Mouse (Mus musculus): ENCODE measurements around the gene Tnfsf13. TPM values are rescaled to one million over a fixed set of nuclear protein-coding genes. Genes with fewer than 3 reads are reported as not detected.
"Not testable (repeated sequence)": the region's sequence is repeated elsewhere in the genome, so short reads cannot be mapped to it uniquely, and the experiment has no call there.

The Tnfsf13 gene
- total RNA-seq, 4 experiments from 2014 or later = 2.9 to 3.8 (median 3.2) TPM

DNA sequence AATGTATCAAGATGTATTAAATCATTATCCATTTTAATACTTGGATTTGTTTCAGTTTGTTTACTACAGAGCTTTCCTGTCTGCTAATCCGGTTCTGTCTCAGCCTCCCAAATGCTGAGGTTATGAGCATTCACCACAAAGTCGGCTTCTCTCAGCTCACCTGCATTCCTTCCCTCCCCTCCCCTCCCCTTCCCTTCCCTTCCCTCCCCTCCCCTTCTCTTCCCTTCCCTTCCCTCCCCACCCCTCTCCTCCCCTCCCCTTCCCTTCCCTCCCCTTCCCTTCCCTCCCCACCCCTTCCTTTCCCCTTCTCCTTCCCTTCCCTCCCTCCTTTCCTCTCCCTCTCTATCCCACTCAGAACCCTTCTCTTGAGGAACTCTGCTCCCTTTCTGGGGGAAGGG is 19.0 kb upstream of the Tnfsf13 start:
- DNase-seq (ENCODE audit: low spot score in 2 of 2) = no peak

GRCm38 (mm10) chr11:69703814-69704612 is 18.4 kb upstream of the Tnfsf13 start:
- DNase-seq (ENCODE audit: low spot score in 2 of 2) = no peak

DNA sequence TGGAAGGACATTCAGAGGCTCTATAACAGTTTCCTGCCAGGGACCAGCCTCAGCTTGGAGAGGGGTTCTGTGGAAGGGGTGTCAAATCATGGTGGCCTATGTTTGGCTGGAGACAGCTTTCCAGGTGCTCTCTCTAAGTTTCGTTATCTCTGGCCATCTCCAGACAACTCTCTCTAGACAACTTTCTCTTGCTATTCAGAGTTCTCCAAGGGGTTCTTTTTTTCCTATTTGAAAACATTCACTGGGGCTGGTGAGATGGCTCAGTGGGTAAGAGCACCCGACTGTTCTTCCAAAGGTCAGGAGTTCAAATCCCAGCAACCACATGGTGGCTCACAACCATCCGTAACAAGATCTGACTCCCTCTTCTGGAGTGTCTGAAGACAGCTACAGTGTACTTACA is 17.8 kb upstream of the Tnfsf13 start:
- not testable (repeated sequence) for DNase-seq (ENCODE audit: low spot score in 2 of 2)

GRCm38 (mm10) chr11:69702886-69703285 is 17.3 kb upstream of the Tnfsf13 start:
- not testable (repeated sequence) for DNase-seq (ENCODE audit: low spot score in 2 of 2)

DNA sequence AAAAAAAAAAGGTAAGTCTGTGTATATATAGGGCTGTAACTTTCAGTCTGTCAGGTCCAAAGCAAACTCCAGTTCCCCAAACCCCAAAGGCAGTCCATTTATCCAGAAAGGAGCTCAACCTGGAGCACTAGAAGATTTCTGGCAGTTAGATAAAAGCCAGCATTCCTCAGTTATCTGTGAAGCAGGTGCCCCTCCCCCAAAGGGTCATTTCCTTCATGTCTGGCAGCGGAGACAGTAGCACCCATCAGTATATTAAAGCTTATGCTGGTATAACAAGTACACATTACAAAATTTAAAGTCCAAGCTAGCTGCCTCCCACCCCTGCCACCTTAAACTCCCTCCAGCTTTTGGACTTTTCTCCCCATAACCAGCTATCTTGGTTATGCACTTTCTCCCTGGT is 14.0 kb upstream of the Tnfsf13 start:
- no peak for DNase-seq (ENCODE audit: low spot score in 2 of 2)

- DNase-seq (ENCODE audit: low spot score in 2 of 2) = no peak
These were observed 13.0 kb upstream of the Tnfsf13 start for GRCm38 (mm10) chr11:69698574-69698973.

GRCm38 (mm10) chr11:69697396-69697795 is 11.8 kb upstream of the Tnfsf13 start:
- DNase-seq (ENCODE audit: low spot score in 2 of 2) = no peak

GRCm38 (mm10) chr11:69695361-69696181 is 10.0 kb upstream of the Tnfsf13 start, which contains the start of the genes Tnfsf12 and Tnfsfm13:
TSS of gene Tnfsf12 (minus strand) at chr11:69695849.
TSS of gene Tnfsfm13 (minus strand) at chr11:69696098.
- DNase-seq (ENCODE audit: low spot score in 2 of 2) = no peak

- DNase-seq (ENCODE audit: low spot score in 2 of 2) = no peak
These were observed 9.4 kb upstream of the Tnfsf13 start for GRCm38 (mm10) chr11:69695046-69695360.

GRCm38 (mm10) chr11:69693421-69693965 is 7.9 kb upstream of the Tnfsf13 start:
- no peak for DNase-seq (ENCODE audit: low spot score in 2 of 2)

DNA sequence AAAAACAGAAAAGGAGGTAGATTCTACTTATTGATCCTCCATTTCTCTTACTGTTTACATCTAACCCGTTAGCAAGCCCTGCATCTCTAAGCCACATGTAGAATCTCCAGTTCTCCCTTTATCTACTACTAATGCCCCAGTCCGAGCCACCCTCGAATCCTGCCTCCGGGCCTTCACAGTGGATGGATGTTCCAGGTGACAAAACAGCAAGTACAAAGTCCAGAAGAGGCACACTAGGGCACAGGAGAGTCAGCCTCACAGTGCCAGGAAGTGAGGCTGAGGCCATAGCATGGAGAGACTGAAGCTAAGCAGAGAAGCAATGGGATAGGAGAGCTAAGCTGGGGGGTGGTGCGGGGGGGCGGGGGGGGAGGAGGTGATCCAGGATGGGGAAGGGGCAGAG is 7.3 kb upstream of the Tnfsf13 start:
- DNase-seq (ENCODE audit: low spot score in 2 of 2) = no peak

DNA sequence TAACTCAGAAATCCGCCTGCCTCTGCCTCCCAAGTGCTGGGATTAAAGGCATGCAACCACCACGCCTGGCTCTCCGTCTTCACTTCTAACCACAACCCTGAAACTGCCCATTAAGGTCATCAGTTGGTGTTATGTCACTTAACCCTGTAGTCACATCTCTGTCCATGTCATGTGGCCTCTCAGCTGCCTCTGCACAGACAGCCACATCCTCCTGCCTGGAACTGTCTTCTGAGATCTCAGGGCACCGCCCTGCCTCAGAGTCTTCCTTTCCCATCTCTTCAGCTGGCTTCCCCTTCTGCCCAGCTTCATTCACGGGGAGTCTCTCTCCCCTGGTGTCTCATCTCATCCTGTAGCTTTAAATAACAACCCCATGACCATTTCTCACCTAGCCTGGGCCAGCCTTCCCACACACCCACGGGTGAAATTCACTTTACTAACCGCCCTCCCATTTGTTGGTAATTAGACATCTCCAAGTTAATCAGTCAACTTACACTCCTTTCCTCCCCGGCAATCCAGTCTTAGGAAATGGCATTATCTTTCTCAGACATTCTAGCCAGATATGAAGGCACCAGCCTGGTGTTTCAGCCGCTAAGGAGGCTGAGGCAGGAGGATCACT is 6.7 kb upstream of the Tnfsf13 start:
- no peak for DNase-seq (ENCODE audit: low spot score in 2 of 2)

DNA sequence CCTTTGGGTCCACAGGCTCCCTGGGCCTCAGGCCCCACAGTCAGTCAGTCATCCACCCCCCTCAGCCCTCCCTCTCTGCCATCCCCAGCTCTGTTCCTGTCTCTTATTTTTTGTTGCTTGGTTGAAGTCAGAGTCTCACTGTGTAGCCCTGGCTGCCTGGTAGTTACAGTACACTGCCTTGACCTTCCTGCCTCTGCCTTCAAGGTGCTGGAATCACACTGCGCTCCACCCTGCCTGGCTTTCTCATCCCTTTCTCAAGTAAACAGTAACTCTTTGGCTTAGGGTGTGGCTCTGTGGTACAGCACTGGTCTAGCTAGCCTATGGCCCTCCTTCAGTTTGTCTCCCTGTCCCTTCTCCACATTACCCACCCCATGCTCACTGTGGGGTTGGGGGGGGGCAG is 4.3 kb upstream of the Tnfsf13 start:
- no peak for DNase-seq (ENCODE audit: low spot score in 2 of 2)

DNA sequence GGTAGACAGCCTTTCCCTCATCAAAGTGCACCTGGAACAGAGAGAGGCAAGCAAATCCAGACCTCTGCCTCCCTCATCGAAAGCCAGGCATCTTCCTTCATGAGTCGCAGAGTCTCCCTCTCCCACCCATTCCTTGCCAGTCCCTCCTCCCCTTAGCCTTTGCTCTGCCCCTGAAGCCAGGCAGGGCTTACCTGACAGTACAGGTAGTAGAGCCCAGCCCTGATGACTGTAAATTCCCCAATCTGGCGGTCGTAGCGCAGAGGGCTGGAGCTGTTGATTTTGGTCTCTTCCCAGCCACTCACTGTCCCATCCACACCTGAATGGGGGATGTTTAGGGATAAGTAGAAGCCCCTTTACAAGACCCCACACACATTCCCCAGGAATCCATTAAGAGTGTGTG is 1.5 kb upstream of the Tnfsf13 start:
- no peak for DNase-seq (ENCODE audit: low spot score in 2 of 2)

DNA sequence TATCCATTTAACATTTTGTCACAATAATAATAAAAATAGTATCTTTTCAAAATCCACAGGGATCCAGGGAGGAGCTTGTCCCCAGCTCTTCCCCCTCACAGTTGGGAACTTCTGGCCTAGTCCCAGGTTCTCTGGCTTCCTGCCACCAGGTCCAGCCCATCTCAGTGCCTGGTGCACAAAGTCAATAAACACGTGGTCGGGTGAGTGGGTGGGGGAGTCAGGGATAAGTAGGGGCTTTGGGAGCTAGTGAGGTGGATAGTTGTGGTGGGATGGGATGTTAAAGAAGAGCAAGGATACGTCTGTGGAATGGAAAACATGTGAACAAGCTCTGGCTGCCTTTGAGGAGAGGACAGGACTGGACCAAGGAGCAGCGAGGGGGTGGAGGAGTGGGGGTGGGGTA is 793 bp upstream of the Tnfsf13 start:
- no peak for DNase-seq (ENCODE audit: low spot score in 2 of 2)

- no peak for DNase-seq (ENCODE audit: low spot score in 2 of 2)
These were observed 648 bp downstream of the Tnfsf13 start for GRCm38 (mm10) chr11:69684936-69685335.

- no peak for DNase-seq (ENCODE audit: low spot score in 2 of 2)
These were observed 1.3 kb downstream of the Tnfsf13 start for GRCm38 (mm10) chr11:69684128-69684745.

DNA sequence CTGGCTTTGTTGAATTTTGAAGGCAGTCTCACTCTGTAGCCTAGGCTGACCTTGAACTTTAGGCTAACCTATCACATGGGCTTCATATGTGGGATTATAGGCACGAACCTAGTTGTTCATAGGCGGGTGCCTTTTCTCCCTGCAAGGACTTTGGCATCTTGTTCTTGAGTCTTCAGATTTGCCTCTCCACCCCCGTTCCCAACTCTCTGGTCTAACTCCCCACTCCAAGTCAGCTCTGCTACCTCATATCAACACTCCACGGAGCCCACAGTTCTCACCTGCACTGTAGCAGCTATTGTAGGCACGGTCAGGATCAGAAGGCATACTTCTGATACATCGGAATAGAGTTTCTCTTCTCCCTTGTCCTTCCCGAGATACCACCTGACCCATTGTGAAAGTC is 2.0 kb downstream of the Tnfsf13 start:
- no peak for DNase-seq (ENCODE audit: low spot score in 2 of 2)

DNA sequence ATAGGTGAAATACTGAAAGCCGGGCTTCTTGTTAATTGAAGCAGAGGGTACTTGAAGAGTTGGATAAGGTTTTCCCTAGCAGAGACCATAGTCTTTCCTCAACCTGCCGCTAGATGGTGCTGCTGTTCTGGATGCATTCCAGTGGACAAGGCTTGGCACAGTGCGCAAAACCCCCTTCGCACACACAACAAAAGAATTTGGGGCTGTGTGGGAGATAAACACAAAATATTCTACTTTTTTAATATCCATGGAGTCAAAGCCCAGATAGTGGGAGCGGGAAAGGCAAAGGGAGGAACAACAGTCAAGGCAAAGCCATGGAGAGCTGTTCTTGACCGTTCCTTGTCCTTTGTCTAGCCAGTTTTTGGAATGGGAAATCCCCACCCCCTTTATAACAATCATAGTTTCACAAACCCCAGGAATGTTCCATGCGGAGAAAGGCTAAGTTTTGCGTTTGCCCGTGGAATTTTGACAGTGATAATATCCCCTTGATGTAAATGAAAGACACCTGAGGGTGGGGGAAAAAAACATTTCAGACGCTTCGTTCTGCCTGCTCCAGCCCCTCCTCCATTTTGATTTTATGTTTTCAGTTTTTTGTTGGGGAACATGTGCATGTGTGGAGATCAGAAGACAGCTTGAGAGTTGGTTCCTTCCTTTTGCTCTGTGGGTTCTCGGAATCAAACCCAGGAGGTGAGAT is 2.6 kb downstream of the Tnfsf13 start:
- peak; percentile 80 to 91 for DNase-seq (ENCODE audit: low spot score in 2 of 2)

DNA sequence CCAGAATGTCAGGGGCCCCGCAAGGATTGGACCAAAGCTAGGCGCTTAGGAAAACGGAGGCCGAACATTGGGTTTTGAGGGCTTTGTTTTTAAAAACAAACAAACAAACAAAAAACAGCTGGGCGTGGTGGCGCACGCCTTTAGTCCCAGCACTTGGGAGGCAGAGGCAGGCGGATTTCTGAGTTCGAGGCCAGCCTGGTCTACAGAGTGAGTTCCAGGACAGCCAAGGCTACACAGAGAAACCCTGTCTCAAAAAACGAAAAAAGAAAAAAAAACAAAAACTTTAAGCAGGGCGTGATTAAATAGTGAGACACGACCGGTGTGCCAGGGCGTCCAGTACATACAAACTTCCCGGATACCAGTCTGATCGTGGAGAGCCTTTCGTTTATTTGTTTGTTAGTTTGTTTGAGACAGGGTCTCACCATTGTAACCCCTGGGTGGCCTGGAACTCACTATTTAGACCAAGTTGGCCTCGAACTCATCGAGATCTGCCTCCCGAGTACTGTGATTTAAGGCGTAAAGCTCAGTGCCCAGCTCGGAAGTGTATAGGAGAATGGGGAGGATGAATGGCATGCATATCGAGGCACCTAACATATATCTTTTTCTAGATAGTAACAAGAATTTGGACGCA is 3.3 kb downstream of the Tnfsf13 start:
- DNase-seq (ENCODE audit: low spot score in 2 of 2) = no peak
